Mouse (Mus musculus): ENCODE measurements around the gene Cyth1.

DNA sequence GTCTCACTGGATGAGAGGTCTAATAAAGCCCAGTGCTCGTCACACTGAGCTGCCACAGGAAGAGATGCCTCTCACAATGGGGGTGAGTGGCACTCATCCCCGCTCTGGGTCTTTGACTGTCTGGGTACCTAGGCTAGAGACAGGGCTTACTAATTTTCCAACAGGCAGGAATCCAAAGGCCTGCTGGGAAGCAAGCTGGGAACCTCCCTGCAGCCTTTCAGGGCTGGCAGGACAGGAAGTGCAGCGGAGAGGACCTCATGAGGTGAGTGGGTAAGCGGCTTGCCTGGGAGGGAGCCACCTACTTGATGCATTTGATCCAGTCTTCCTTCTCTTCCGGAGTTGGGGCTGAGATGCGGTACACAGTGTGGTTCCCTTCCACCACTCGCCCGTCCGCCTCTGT lies 79.7 kb downstream of the Cyth1 start:
- no peak for TF ChIP-seq CTCF (IDR thresholded peaks at IDR 0.05; ENCODE audit: extremely low read depth, insufficient read depth, insufficient read length, insufficient replicate concordance)
- no peak for TF ChIP-seq POLR2A (IDR thresholded peaks at IDR 0.05; ENCODE audit: low read depth, low read length)
